Mouse (Mus musculus) layer of hippocampus, adult 2 months (tissue): ENCODE measurements around the gene Eef1e1. TPM values are rescaled to one million over a fixed set of nuclear protein-coding genes. Genes with fewer than 3 reads are reported as not detected.
A peak's percentile ranks its signal among the peaks of the same experiment; 100 is the strongest.
"Not testable (repeated sequence)": the region's sequence is repeated elsewhere in the genome, so short reads cannot be mapped to it uniquely, and the experiment has no call there.

Source experiments
- DNase-seq, 2 experiments: peaks; one replicate each; pipeline ENCODE4 v3.0.0; 2022; ENCODE audit warnings: low spot score in 2 of 2
- H3K27ac ChIP-seq: fragments of 200-600 bp; 2 replicates; pipeline ENCODE4 v1.8.1; 2022
- H3K4me3 ChIP-seq: fragments of 200-600 bp; 2 replicates; pipeline ENCODE4 v1.8.1; 2022; ENCODE audit warnings: mild to moderate bottlenecking
- CTCF ChIP-seq: fragments of 200-600 bp; conservative IDR thresholded peaks from 2 replicates; pipeline ENCODE4 v1.8.1; 2022; ENCODE audit warnings: antibody characterized with exemption, mild to moderate bottlenecking, moderate library complexity
- total RNA-seq, 2 experiments: library from RNA; stranded (reverse); gene quantifications; 2 replicates each; pipeline ENCODE4 v1.2.3; 2021

The Eef1e1 gene
- total RNA-seq, 2 experiments from 2014 or later, result 30.0 to 30.6 TPM

GRCm38 (mm10) chr13:38641414-38641813, 17.4 kb downstream of the Eef1e1 start:
- Histone ChIP-seq H3K4me3 (no peak overlapping the region), H3K27ac (no peak overlapping the region)
- no peak for TF ChIP-seq CTCF
- no peak for DNase-seq

GRCm38 (mm10) chr13:38640961-38641360, 17.9 kb downstream of the Eef1e1 start:
- DNase-seq, result no peak
- no peak for TF ChIP-seq CTCF
- H3K27ac ChIP-seq, result no peak overlapping the region

GRCm38 (mm10) chr13:38638694-38639093, 20.2 kb downstream of the Eef1e1 start:
- Histone ChIP-seq H3K4me3 (no peak overlapping the region), H3K27ac (no peak overlapping the region)
- TF ChIP-seq CTCF, result no peak
- no peak for DNase-seq

More at GRCm38 (mm10) chr13:38640961-38641360, 17.9 kb downstream of the Eef1e1 start:
- H3K4me3 ChIP-seq, result no peak overlapping the region

- H3K4me3 ChIP-seq, result peak within 1 kb of the TSS; percentile 70
- TF ChIP-seq CTCF, result no peak
- peak within 1 kb of the TSS; percentile 90 for H3K27ac ChIP-seq
- DNase-seq, result peak; percentile 95 to 96
Measured at GRCm38 (mm10) chr13:38634800-38635269, 24.0 kb downstream of the Eef1e1 start, which contains the start of gene Bloc1s5. Bloc1s5 (minus strand) TSS chr13:38635109.

- DNase-seq, result peak; percentile 76 to 89
- no peak for TF ChIP-seq CTCF
- Histone ChIP-seq H3K27ac (peak overlapping the region; percentile 90), H3K4me3 (peak overlapping the region; percentile 70)
Measured at GRCm38 (mm10) chr13:38634256-38634799, 24.5 kb downstream of the Eef1e1 start.

GRCm38 (mm10) chr13:38633287-38634000, 25.4 kb downstream of the Eef1e1 start:
- Histone ChIP-seq H3K27ac (peak overlapping the region; percentile 90; the same call in 1 of the 2 replicates), H3K4me3 (peak overlapping the region; percentile 70)
- peak; percentile 44 to 55 for DNase-seq
- TF ChIP-seq CTCF, result no peak

- Histone ChIP-seq H3K27ac (no peak overlapping the region), H3K4me3 (no peak overlapping the region)
- TF ChIP-seq CTCF, result no peak
- DNase-seq, result no peak
Measured at GRCm38 (mm10) chr13:38632556-38632955, 26.3 kb downstream of the Eef1e1 start.

- DNase-seq, result no peak
Measured at GRCm38 (mm10) chr13:38626229-38626525, 32.7 kb downstream of the Eef1e1 start.

GRCm38 (mm10) chr13:38625492-38626228, 33.2 kb downstream of the Eef1e1 start:
- peak in 1 of 2 experiments; percentile 38 for DNase-seq
- TF ChIP-seq CTCF, result peak; percentile 72
- H3K4me3 ChIP-seq, result no peak overlapping the region
- H3K27ac ChIP-seq, result no peak overlapping the region

More at GRCm38 (mm10) chr13:38626229-38626525, 32.7 kb downstream of the Eef1e1 start:
- H3K4me3 ChIP-seq, result no peak overlapping the region
- H3K27ac ChIP-seq, result no peak overlapping the region
- no peak for TF ChIP-seq CTCF

- no peak for TF ChIP-seq CTCF
- no peak overlapping the region for H3K27ac ChIP-seq
- H3K4me3 ChIP-seq, result no peak overlapping the region
- no peak for DNase-seq
Measured at GRCm38 (mm10) chr13:38624292-38624902, 34.5 kb downstream of the Eef1e1 start.

- H3K27ac ChIP-seq, result no peak overlapping the region
- TF ChIP-seq CTCF, result no peak
- DNase-seq, result no peak
- no peak overlapping the region for H3K4me3 ChIP-seq
Measured at GRCm38 (mm10) chr13:38623296-38623695, 35.6 kb downstream of the Eef1e1 start.

- not testable (repeated sequence) for DNase-seq, H3K27ac ChIP-seq, H3K4me3 ChIP-seq
Measured at GRCm38 (mm10) chr13:38618001-38618630, 40.7 kb downstream of the Eef1e1 start.
